Mouse (Mus musculus): Measurements from ENCODE around the gene Alkbh4. TPM values are rescaled to one million over a fixed set of nuclear protein-coding genes. Genes with fewer than 3 reads are reported as not detected.
"Not testable (repeated sequence)": the region's sequence is repeated elsewhere in the genome, so short reads cannot be mapped to it uniquely, and the experiment has no call there.

Alkbh4 gene
- polyA plus RNA-seq, 1 experiment = 15.1 TPM

- 82% methylated on average over 13 of the region's 13 CpGs for WGBS
- peaks cover 7% of the 10 kb centered on the region for H3K4me1 ChIP-seq (ENCODE audit: control insufficient read depth, insufficient read depth, low read length)
- TF ChIP-seq CTCF (IDR thresholded peaks at IDR 0.05; ENCODE audit: insufficient read depth, low read length) (no peak), POLR2A (IDR thresholded peaks at IDR 0.05; ENCODE audit: borderline replicate concordance, extremely low read depth, low read depth, low read length) (no peak)
- DNase-seq = no peak
- H3K4me3 ChIP-seq (replicated peaks; ENCODE audit: extremely low read depth, low read depth, low read length) = no peak overlapping the region
These were observed 3.4 kb downstream of the Alkbh4 start for GRCm38 (mm10) chr5:136139393-136139792.

GRCm38 (mm10) chr5:136140057-136140482 lies 4.1 kb downstream of the Alkbh4 start:
- no peak for TF ChIP-seq POLR2A (IDR thresholded peaks at IDR 0.05; ENCODE audit: borderline replicate concordance, extremely low read depth, low read depth, low read length)
- no peak for TF ChIP-seq CTCF (IDR thresholded peaks at IDR 0.05; ENCODE audit: insufficient read depth, low read length)
- DNase-seq = no peak
- WGBS = 85% methylated on average over 10 of the region's 10 CpGs
- no peak overlapping the region for H3K4me3 ChIP-seq (replicated peaks; ENCODE audit: extremely low read depth, low read depth, low read length)
- peaks cover 4% of the 10 kb centered on the region for H3K4me1 ChIP-seq (ENCODE audit: control insufficient read depth, insufficient read depth, low read length)

DNA sequence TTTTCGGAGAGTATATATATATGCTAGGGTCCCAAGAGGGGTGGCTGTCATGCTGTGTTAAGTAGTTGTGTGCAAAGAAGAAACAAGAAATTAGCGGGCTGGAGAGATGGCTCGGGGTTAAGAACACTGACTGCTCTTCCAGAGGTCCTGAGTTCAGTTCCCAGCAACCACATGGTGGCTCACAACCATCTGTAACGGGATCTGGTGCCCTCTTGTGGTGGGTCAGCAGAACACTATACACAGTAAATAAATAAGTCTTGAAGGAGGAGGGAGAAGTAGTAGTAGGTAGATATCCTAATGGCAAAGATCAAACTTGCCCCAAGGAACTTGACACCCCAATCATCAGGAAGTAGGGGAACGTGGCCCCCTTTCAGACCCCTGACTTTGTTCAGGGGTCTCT lies 6.8 kb downstream of the Alkbh4 start:
- WGBS = 85% methylated on average over 5 of the region's 5 CpGs
- TF ChIP-seq POLR2A (IDR thresholded peaks at IDR 0.05; ENCODE audit: borderline replicate concordance, extremely low read depth, low read depth, low read length) (no peak), CTCF (IDR thresholded peaks at IDR 0.05; ENCODE audit: insufficient read depth, low read length) (peak; percentile 15; the same call in 1 of the 2 replicates)
- Histone ChIP-seq H3K4me1 (ENCODE audit: control insufficient read depth, insufficient read depth, low read length) (no peaks in the 10 kb centered on the region), H3K4me3 (replicated peaks; ENCODE audit: extremely low read depth, low read depth, low read length) (no peak overlapping the region)
- DNase-seq = no peak

DNA sequence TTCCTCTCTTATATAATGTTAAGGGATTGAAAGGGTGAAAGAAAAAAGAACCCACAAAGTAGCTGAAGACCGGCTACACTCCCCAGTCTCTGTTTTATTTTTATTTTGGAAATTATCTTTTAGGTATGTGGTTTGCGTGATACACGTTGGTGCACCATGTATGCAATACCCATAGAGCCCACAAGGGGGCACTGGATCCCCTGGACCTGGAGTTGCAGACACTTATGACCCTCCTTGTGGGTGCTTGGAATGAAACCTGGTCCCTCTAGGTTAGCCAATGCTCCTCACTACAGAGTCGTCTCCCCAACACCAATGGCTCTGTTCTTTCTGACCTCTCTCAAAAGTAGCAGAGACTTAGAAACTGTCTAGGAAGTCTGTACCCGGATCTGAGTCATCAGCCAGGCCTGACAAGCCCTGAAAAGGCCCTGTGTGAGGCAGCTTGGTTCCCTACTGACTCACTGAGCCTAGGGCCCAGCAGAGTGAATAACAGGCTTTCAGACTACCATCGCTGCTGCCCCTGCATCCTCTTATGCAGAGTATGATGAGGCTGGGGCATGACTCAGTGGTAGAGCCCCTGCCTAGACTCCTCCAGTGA lies 7.3 kb downstream of the Alkbh4 start:
- Histone ChIP-seq H3K4me1 (ENCODE audit: control insufficient read depth, insufficient read depth, low read length) (no peaks in the 10 kb centered on the region), H3K4me3 (replicated peaks; ENCODE audit: extremely low read depth, low read depth, low read length) (no peak overlapping the region)
- no peak for DNase-seq
- 88% methylated on average over 6 of the region's 6 CpGs for WGBS
- no peak for TF ChIP-seq POLR2A (IDR thresholded peaks at IDR 0.05; ENCODE audit: borderline replicate concordance, extremely low read depth, low read depth, low read length)
- TF ChIP-seq CTCF (IDR thresholded peaks at IDR 0.05; ENCODE audit: insufficient read depth, low read length) = peak; percentile 42

GRCm38 (mm10) chr5:136144606-136145430 lies 8.9 kb downstream of the Alkbh4 start:
- Histone ChIP-seq H3K4me1 (ENCODE audit: control insufficient read depth, insufficient read depth, low read length) (no peaks in the 10 kb centered on the region), H3K4me3 (replicated peaks; ENCODE audit: extremely low read depth, low read depth, low read length) (no peak overlapping the region)
- WGBS = 45% methylated on average over 12 of the region's 12 CpGs
- TF ChIP-seq POLR2A (IDR thresholded peaks at IDR 0.05; ENCODE audit: borderline replicate concordance, extremely low read depth, low read depth, low read length) (no peak), CTCF (IDR thresholded peaks at IDR 0.05; ENCODE audit: insufficient read depth, low read length) (no peak)
- DNase-seq = no peak

DNA sequence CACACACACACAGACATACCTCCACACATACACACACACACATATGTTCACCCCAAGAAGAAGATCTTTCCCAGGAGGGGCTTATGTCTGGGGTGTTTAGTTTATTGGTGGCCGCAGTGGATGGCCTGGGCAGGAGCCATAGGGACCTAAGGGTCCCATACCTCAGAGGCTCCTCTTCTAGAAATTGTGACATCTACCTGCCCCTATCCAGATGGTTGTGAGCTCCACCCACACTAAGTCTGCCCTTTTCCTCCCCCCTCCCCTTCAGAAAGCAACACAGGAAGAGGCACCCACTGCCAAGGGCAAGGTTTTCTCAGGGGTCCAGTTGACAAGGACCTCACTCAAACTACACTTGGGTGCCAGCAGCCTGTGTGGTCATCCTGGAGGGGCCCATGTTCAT lies 11.0 kb downstream of the Alkbh4 start:
- TF ChIP-seq POLR2A (IDR thresholded peaks at IDR 0.05; ENCODE audit: borderline replicate concordance, extremely low read depth, low read depth, low read length) (no peak), CTCF (IDR thresholded peaks at IDR 0.05; ENCODE audit: insufficient read depth, low read length) (no peak)
- no peak overlapping the region for H3K4me3 ChIP-seq (replicated peaks; ENCODE audit: extremely low read depth, low read depth, low read length)
- H3K4me1 ChIP-seq (ENCODE audit: control insufficient read depth, insufficient read depth, low read length) = no peaks in the 10 kb centered on the region
- WGBS = 96% methylated on average over 1 of the region's 1 CpGs
- DNase-seq = no peak

GRCm38 (mm10) chr5:136147704-136148103 lies 11.8 kb downstream of the Alkbh4 start:
- no peak overlapping the region for H3K4me3 ChIP-seq (replicated peaks; ENCODE audit: extremely low read depth, low read depth, low read length)
- no peak for TF ChIP-seq POLR2A (IDR thresholded peaks at IDR 0.05; ENCODE audit: borderline replicate concordance, extremely low read depth, low read depth, low read length)
- no peak for TF ChIP-seq CTCF (IDR thresholded peaks at IDR 0.05; ENCODE audit: insufficient read depth, low read length)
- DNase-seq = no peak
- WGBS = 72% methylated on average over 8 of the region's 8 CpGs
- H3K4me1 ChIP-seq (ENCODE audit: control insufficient read depth, insufficient read depth, low read length) = no peaks in the 10 kb centered on the region

GRCm38 (mm10) chr5:136149134-136149576 lies 13.2 kb downstream of the Alkbh4 start:
- not testable (repeated sequence) for DNase-seq; H3K4me3 ChIP-seq (replicated peaks; ENCODE audit: extremely low read depth, low read depth, low read length); H3K4me1 ChIP-seq (ENCODE audit: control insufficient read depth, insufficient read depth, low read length)
- 54% methylated on average over 5 of the region's 5 CpGs for WGBS

DNA sequence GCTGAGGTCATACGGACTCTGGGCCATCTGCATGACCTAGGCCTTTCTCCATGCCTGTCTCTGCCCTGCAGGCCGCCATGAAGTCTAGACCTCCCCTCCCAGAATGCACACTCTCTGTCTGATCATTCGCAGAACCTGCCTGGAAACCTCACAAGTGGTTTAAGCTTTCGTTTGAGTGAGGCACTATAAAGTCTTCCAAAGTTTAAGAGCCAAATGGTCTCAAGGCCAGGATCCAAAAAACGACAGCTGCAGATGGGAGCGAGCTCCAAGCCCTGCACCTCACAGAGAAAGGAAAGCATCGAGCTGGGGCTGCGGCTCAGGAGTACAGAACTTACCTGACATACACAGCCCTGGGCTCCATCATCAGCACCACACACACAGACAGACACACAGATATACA lies 16.4 kb downstream of the Alkbh4 start:
- no peak for DNase-seq
- Histone ChIP-seq H3K4me3 (replicated peaks; ENCODE audit: extremely low read depth, low read depth, low read length) (no peak overlapping the region), H3K4me1 (ENCODE audit: control insufficient read depth, insufficient read depth, low read length) (no peaks in the 10 kb centered on the region)
- 71% methylated on average over 8 of the region's 8 CpGs for WGBS
- no peak for TF ChIP-seq CTCF (IDR thresholded peaks at IDR 0.05; ENCODE audit: insufficient read depth, low read length)
- no peak for TF ChIP-seq POLR2A (IDR thresholded peaks at IDR 0.05; ENCODE audit: borderline replicate concordance, extremely low read depth, low read depth, low read length)

DNA sequence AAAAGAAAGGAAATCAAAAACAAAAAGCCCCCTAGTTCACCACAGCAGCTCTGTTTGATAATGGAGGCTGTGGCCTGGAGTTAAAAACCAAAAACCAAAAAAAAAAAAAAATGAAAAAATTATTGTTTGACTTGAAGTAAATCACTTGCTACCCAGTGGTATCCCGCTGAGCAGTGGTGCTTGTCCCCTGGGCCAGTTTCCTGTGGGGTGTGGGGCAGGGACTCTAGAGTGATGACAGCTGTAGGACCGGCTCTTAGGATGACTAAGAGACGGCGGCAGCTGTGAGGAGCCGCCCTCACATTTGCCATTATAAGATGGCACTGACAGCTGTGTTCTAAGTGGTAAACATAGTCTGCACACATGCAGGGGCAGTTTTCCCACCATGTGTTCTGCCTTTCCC lies 19.5 kb downstream of the Alkbh4 start:
- Histone ChIP-seq H3K4me1 (ENCODE audit: control insufficient read depth, insufficient read depth, low read length) (peaks cover under 1% of the 10 kb centered on the region; the same call in 1 of the 2 replicates), H3K4me3 (replicated peaks; ENCODE audit: extremely low read depth, low read depth, low read length) (no peak overlapping the region)
- no peak for DNase-seq
- no peak for TF ChIP-seq POLR2A (IDR thresholded peaks at IDR 0.05; ENCODE audit: borderline replicate concordance, extremely low read depth, low read depth, low read length)
- TF ChIP-seq CTCF (IDR thresholded peaks at IDR 0.05; ENCODE audit: insufficient read depth, low read length) = no peak
- 72% methylated on average over 5 of the region's 5 CpGs for WGBS

GRCm38 (mm10) chr5:136160084-136160483 lies 24.1 kb downstream of the Alkbh4 start:
- not testable (repeated sequence) for DNase-seq; H3K4me3 ChIP-seq (replicated peaks; ENCODE audit: extremely low read depth, low read depth, low read length); H3K4me1 ChIP-seq (ENCODE audit: control insufficient read depth, insufficient read depth, low read length)
- 63% methylated on average over 11 of the region's 12 CpGs for WGBS

All from lung, adult 2 months (tissue).